Mouse (Mus musculus) bone marrow, adult 2 months (tissue): ENCODE data around the gene Fignl2.

Experiments
- CTCF ChIP-seq: fragments of 200-500 bp; IDR thresholded peaks from 2 replicates; pipeline ENCODE4 v1.5.1; 2011; ENCODE audit warnings: low read length, control low read depth; ENCODE audit not compliant: control insufficient read depth, insufficient read depth
- POLR2A ChIP-seq: fragments of 200-500 bp; IDR thresholded peaks from 2 replicates; pipeline ENCODE4 v1.6.1; 2011; ENCODE audit warnings: low read depth, mild to moderate bottlenecking, control low read depth, low read length, borderline replicate concordance; ENCODE audit not compliant: control insufficient read depth

GRCm38 (mm10) chr15:101046039-101046526, 32.3 kb downstream of the Fignl2 start:
- TF ChIP-seq CTCF (no peak), POLR2A (no peak)
